Mouse (Mus musculus) thymus, adult 2 months (tissue): Measurements from ENCODE around the gene Slc16a9.

Experiments used
- CTCF ChIP-seq: fragments of 200-500 bp; IDR thresholded peaks from 2 replicates; pipeline ENCODE4 v1.5.1; 2012; ENCODE audit warnings: mild to moderate bottlenecking, control low read depth, low read length, moderate library complexity, borderline replicate concordance; ENCODE audit not compliant: control insufficient read depth, poor library complexity, insufficient read depth; ENCODE audit errors: extremely low read depth
- POLR2A ChIP-seq: fragments of 200-500 bp; IDR thresholded peaks from 2 replicates; pipeline ENCODE4 v1.6.1; 2012; ENCODE audit warnings: mild to moderate bottlenecking, low read length, control low read depth, moderate library complexity; ENCODE audit not compliant: control insufficient read depth, poor library complexity, insufficient read depth; ENCODE audit errors: extremely low read depth

GRCm38 (mm10) chr10:70211281-70211680 is 33.6 kb upstream of the Slc16a9 start:
- TF ChIP-seq CTCF (no peak), POLR2A (no peak)
